8 mouse cellular contexts compared by ENCODE assay signal in the genomic region with DNA sequence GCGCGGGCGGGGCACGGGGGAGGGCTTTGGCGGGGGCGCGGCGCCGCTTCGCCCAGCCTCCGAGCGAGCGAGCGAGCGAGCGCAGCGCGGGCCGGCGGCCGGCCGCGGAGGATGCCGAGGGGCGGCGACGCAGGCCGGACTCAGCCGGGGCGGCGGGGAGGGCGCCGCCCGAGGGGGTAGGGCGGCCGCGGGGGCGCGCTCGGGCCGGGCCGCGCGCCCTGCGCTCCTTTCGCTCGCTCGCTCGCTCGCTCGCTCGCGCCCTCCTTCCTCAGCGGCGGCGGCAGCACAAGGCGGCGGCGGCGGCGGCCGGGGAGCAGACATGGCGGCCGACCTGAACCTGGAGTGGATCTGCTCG. TPM values are rescaled to one million over a fixed set of nuclear protein-coding genes. Genes with fewer than 3 reads are reported as not detected.
A peak's percentile ranks its signal among the peaks of the same experiment; 100 is the strongest.
DNase-seq lines count a peak whose midpoint lies in the region; ATAC-seq and TF ChIP-seq lines count a peak whose summit lies in the region.

A gene (plus strand): TSS at position 209 of the 355 bp plus-strand sequence.

- no peak for TF ChIP-seq POLR2A in lung, adult 2 months (IDR thresholded peaks at IDR 0.05; ENCODE audit: borderline replicate concordance, extremely low read depth, low read depth, low read length)

- peak within 1 kb of the TSS; percentile 78 for H3K4me2 ChIP-seq in embryonic facial prominence, embryonic 15.5 days (replicated peaks)
- peak within 1 kb of the TSS; percentile 90 for H3K4me2 ChIP-seq in heart, postnatal 0 days (ENCODE audit: low read depth, low read length)

- peak; percentile 70 for ATAC-seq in CD4-positive, CD25-positive, alpha-beta regulatory T cell, adult 4 months
- ATAC-seq in embryonic facial prominence, embryonic 15.5 days (ENCODE audit: insufficient number of reproducible peaks, low FRiP score, low TSS enrichment, low read depth), result peak; percentile 90
- ATAC-seq in heart, postnatal 0 days (ENCODE audit: insufficient read depth, low read depth), result peak; percentile 91
- 0 out of 2 replicates have a peak, but pooled peaks have one; percentile 16 for ATAC-seq in neutrophil, adult 5-6 weeks (ENCODE audit: extremely low read depth, insufficient number of reproducible peaks, low FRiP score, poor library complexity, severe bottlenecking)

- no peak for DNase-seq in adrenal gland, adult 8-10 months
- peak; percentile 75 for DNase-seq in heart, postnatal 0 days (ENCODE audit: low spot score)
- peak; percentile 78 to 88 for DNase-seq in kidney, postnatal 4 days
- no peak for DNase-seq in lung, adult 2 months
- peak; percentile 68 to 71 for DNase-seq in thymus, postnatal 36 days

- no peaks in the 10 kb centered on the region for H3K9me3 ChIP-seq in embryonic facial prominence, embryonic 15.5 days (replicated peaks)
- H3K9me3 ChIP-seq in heart, postnatal 0 days (replicated peaks; ENCODE audit: control insufficient read depth, low read length), result no peaks in the 10 kb centered on the region

- peak within 1 kb of the TSS; percentile 69 for H3K4me3 ChIP-seq in embryonic facial prominence, embryonic 15.5 days (replicated peaks)
- peak within 1 kb of the TSS; percentile 97 for H3K4me3 ChIP-seq in heart, postnatal 0 days (ENCODE audit: low read depth, low read length)
- H3K4me3 ChIP-seq in lung, adult 2 months (replicated peaks; ENCODE audit: extremely low read depth, low read depth, low read length), result peak within 1 kb of the TSS; percentile 91

- no peak for TF ChIP-seq CTCF in heart, postnatal 0 days (IDR thresholded peaks at IDR 0.05; ENCODE audit: low read depth)
- TF ChIP-seq CTCF in lung, adult 2 months (IDR thresholded peaks at IDR 0.05; ENCODE audit: insufficient read depth, low read length), result no peak

- peak within 1 kb of the TSS; percentile 85 for H3K27ac ChIP-seq in embryonic facial prominence, embryonic 15.5 days (replicated peaks)
- peak within 1 kb of the TSS; percentile 76 for H3K27ac ChIP-seq in heart, postnatal 0 days (ENCODE audit: low read depth)

- H3K4me1 ChIP-seq in embryonic facial prominence, embryonic 15.5 days, result peaks cover 12% of the 10 kb centered on the region
- H3K4me1 ChIP-seq in heart, postnatal 0 days (ENCODE audit: control insufficient read depth, insufficient read depth), result no peaks in the 10 kb centered on the region; the same call in 1 of the 2 replicates
- peaks cover 10% of the 10 kb centered on the region for H3K4me1 ChIP-seq in lung, adult 2 months (ENCODE audit: control insufficient read depth, insufficient read depth, low read length)

- peaks cover 5% of the 10 kb centered on the region; the same call in 1 of the 2 replicates for H3K36me3 ChIP-seq in embryonic facial prominence, embryonic 15.5 days
- peaks cover 5% of the 10 kb centered on the region; the same call in 1 of the 2 replicates for H3K36me3 ChIP-seq in heart, postnatal 0 days (replicated peaks; ENCODE audit: control insufficient read depth, insufficient read depth, low read length)

- WGBS in embryonic facial prominence, embryonic 15.5 days, result under 1% methylated on average over 35 of the region's 65 CpGs
- under 1% methylated on average over 51 of the region's 65 CpGs for WGBS in heart, postnatal 0 days
- 13% methylated on average over 53 of the region's 65 CpGs for WGBS in lung, adult 2 months

- no peak for TF ChIP-seq EP300 in heart, postnatal 0 days (IDR thresholded peaks at IDR 0.05; ENCODE audit: low read depth)

- H3K9ac ChIP-seq in embryonic facial prominence, embryonic 15.5 days, result peak within 1 kb of the TSS; percentile 93
- peak within 1 kb of the TSS; percentile 93 for H3K9ac ChIP-seq in heart, postnatal 0 days (replicated peaks; ENCODE audit: low read depth, low read length)

- H3K27me3 ChIP-seq in embryonic facial prominence, embryonic 15.5 days, result no peaks in the 10 kb centered on the region
- H3K27me3 ChIP-seq in heart, postnatal 0 days (ENCODE audit: control insufficient read depth, insufficient read depth, low read length), result no peaks in the 10 kb centered on the region

RNA-seq across cellular contexts. Expression of the gene that starts here (rescaled TPM):
- polyA plus RNA-seq in CD4-positive, CD25-positive, alpha-beta regulatory T cell, adult 4 months (2017; shearing (Covaris generic)), result 10 to 100 TPM; 15.9 to 18.4 TPM
- 10 to 100 TPM; 31.4 to 39.2 (median 34.6) TPM for total RNA-seq in adrenal gland, adult 8-10 months (2022)
- 50.4 and 51.5 TPM in 2 replicates for polyA plus RNA-seq in embryonic facial prominence, embryonic 15.5 days (2015; fragmentation: Nextera tagmentation; extraction: Ambion mirVana)
- total RNA-seq in heart, postnatal 0 days (2014; rRNA removed; ENCODE audit: low replicate concordance), result 18.2 and 34.0 TPM in 2 replicates
- polyA plus RNA-seq in heart, postnatal 0 days (2015; fragmentation: Nextera tagmentation; extraction: Ambion mirVana), result 15.4 and 16.9 TPM in 2 replicates
- 16.7 and 24.0 TPM in 2 replicates for polyA plus RNA-seq in lung, adult 2 months (2012; rRNA removed)
- total RNA-seq in neutrophil, adult 5-6 weeks (2017), result 10.6 and 12.7 TPM in 2 replicates

Comparison
In these comparisons a context has a peak if more than half of its experiments do, and no peak if none do; other contexts are left out.
1. ATAC-seq: peak in every context shown above with its lines; median percentile 91 in heart, postnatal 0 days; 90 in embryonic facial prominence, embryonic 15.5 days; 70 in CD4-positive, CD25-positive, alpha-beta regulatory T cell, adult 4 months; 16 in neutrophil, adult 5-6 weeks.
2. DNase-seq: peak in heart, postnatal 0 days (single experiment), kidney, postnatal 4 days (2 of 2) and thymus, postnatal 36 days (2 of 2); none in adrenal gland, adult 8-10 months (single experiment) and lung, adult 2 months (single experiment).
3. Peak in every context shown above with its lines, with median percentiles within 50 percentile points of each other: H3K4me3 ChIP-seq.